Mouse (Mus musculus): ENCODE data around the gene Lrit3.

The Lrit3 gene

DNA sequence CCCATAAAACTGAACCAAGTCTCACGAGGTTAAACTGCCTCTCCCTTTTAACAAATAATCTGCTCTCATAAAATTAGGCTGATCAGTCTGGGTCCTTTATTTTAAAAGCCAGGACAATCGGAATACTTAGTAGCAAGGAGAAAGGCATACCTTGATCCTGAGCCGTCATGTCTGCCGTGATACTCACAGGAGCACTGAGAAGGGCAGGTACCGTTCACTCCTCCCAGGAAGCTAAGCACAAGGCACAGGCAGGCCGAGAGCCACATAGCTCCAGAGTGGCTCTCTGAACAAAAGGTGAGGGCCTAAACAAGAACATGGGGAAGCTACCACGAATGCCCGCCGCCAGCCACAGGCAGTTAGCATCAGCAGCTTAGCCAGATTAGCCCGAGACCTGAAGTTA, at the start of gene Lrit3:
Gene Lrit3 (minus strand): TSS at position 266 of the 400 bp plus-strand sequence.
- no peak for DNase-seq (ENCODE audit: low read depth, low spot score)

DNA sequence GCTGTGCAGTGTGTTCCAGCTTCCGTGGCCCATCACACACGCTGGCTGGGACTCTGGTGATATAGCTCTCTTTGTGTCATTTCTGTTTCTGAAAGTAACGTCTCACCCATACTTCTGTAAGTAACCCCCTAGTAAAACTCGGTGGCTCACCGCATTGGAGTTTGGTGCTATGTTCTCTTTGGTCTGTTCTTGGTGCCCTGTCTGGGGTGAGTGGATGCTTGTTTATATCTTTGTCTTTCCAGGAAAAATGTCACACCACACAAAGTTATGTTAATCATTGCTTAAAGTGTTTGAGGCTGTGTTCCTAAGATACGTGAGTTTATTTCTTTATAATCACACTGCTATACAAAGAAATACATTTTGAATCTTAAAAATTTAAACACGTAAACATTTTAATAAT, 43.0 kb upstream of the Lrit3 start:
- no peak for DNase-seq (ENCODE audit: low read depth, low spot score)

DNA sequence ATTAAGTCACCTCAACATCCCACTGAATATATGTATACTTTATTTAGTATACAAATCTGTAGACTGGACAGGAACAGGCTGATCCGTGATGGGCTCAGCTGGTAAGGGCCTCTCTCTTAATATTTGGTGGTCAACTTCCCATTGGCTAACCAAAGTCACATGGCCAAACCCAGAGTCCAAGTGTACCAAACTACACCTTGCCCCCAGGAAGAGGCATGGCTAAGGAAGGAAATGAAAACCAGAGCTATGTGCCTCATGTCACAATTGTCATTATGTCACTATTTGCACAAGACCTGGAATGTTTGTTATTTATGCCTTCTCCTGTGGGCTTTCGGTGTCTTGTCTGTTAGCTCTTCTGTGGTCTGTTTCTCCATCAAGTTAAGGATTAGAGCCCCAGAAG, 42.0 kb upstream of the Lrit3 start:
- DNase-seq (ENCODE audit: low read depth, low spot score): no peak

DNA sequence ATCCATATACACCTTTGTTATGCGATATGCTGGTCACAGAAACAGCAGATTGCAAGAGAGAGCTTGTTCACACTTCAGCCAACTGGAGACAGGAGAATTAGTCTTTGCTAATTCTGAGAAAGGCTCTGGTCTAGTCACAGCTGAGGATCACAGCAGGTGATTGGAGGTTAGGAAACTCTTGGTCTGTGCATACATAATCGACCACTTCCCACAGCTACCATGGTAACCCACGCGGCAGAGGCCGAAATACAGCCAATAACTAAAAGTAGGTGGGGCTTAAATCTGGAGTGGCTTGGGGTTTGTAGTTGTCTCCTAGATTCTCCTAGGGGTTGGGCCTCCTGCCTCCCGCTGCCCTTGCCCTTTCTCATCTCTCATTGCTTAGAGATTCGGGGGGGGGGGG, 34.2 kb upstream of the Lrit3 start:
- DNase-seq (ENCODE audit: low read depth, low spot score): no peak

DNA sequence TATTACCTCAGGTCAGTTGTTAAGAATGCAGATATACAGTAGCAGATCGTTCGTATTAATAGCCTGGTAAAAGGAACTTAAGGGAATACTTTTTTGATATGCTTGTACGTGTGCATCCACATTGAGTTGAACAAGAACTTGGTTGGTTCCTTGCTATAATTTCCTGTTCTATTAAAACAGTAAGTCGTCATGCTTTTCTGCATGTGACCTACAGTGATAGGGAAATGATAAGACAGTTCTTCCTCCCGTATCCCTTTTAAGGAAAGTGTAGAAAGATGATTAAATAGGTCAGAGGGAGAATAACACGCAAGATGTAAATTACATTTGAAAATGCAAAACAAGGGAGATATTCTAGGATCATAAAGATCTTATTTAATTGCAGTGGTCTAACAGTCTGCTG, 33.1 kb upstream of the Lrit3 start:
- DNase-seq (ENCODE audit: low read depth, low spot score): no peak

DNA sequence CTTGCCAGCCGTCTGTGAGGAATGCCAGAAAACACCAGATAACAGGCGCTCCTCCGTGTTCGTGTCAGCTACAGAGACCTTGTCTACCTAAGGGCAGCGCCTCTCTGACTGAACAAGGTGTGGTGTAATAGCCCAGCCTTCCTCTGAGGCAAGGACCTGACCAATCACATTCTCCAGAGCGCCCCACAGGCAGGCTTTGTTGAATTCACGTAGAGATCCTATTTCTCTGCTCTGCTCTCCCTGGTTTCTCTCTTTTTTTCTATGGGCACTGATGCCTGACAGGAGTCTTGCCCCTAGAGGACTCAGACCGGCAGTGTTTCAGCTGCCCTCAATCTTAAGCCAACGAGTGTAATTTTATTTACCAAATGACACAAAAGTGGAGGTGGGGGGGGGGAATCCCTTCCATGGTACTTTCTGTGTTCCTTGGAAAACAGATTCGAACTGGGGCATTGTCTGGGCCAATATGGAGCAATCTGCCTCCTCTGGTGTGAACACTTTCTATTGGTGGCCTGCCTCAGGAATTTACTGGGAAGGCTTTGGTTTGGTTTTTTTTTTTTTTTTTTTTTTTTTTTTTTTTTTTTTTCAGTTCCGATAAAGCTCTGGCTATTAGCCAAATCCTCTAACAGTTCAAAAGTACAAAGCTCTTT, 32.3 kb upstream of the Lrit3 start:
- DNase-seq (ENCODE audit: low read depth, low spot score): no peak

DNA sequence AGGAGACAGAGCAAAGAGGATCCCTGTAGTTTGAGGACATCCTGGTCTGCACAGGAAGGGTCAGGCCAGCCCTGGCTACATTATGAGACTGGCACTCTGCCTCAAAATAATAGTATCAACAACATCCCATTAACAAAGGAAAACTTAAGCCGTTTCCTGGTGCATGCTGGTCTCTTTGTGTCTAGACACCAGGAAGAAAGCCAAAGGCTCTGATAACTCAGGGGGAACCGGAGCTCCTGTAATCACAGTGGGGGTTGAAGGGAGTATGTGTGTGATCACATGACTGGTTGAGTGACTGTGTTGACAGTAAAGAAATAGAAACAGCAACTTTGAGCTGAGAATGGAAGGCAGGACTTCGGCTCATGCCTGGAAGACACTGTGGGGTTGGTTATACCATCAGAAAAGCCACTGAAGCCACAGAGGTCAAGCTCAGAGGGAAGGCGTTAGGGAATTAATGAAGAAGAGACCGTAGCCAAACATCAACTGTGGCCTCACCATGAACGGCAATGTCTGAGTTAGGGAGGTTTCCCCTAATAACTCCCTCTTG, 31.6 kb upstream of the Lrit3 start, which contains the start of gene Cfi:
Gene Cfi (plus strand): TSS at position 497 of the 547 bp plus-strand sequence.
- no peak for DNase-seq (ENCODE audit: low read depth, low spot score)

DNA sequence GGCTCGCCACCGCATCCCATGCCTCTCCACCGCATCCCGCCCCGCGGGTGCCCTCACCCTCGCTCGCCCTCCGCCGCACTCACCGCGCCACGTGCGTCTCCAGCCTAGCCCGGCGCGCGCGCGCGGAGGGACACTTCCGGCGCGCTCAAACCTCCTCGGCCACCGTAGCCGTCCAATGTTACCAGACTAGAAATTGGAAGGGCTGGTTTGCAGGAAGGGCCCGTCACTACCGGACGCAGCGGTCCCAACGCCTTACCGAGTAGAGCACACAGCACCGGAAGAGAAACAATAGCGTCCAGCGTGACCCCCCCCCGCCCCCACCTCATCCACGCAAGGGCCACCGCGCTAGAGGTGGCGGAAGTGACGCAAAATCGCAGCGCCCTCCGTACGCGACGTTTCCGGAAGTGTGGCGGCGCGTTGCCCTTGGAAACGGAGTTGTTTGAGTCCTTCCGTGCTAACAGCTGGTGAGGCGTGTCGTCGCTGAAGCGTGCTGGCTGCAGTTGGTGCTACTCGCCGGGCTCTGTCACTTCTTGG, 27.3 kb upstream of the Lrit3 start, which contains the start of gene Gar1:
Gene Gar1 (minus strand): TSS at position 362 of the 534 bp plus-strand sequence.
- peak; percentile 90 for DNase-seq (ENCODE audit: low read depth, low spot score)

DNA sequence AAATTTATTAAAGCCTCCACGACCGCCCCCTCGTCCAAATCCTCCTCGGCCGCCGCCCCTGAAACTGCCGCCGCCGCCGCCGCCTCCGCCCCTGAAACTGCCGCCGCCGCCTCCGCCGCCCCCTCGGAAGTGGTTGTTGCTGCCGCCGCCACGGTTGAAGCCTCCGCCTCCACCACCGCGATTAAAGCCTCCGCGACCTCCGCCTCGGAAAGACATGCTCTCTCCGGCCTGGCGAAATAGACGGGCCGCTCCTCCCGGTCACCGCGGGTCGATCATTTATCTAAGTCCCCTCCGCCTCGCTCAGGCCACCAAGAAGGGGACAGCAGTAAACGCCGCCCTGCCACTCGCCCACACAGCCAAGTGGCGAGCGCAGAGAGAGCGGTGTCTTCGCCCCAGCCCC, 26.8 kb upstream of the Lrit3 start:
- DNase-seq (ENCODE audit: low read depth, low spot score): no peak

DNA sequence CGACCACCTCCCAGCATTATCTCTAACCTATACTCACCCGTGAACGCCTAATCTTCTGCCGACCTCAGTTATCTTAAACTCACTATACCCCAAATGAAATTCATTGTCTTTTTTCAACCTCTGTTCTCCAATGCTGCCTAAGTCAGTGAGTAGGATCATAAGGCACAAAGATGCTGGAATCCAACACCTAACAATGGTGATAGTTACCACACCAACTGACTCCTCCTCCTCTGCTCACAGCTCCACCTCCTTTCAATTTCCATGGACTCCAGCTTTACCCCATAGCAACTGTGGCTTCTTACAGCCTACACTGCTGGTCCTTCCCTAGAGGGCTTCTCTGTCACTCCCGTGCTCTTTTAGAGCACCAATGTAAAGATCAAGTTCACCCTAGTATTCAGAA, 23.9 kb upstream of the Lrit3 start:
- no peak for DNase-seq (ENCODE audit: low read depth, low spot score)

DNA sequence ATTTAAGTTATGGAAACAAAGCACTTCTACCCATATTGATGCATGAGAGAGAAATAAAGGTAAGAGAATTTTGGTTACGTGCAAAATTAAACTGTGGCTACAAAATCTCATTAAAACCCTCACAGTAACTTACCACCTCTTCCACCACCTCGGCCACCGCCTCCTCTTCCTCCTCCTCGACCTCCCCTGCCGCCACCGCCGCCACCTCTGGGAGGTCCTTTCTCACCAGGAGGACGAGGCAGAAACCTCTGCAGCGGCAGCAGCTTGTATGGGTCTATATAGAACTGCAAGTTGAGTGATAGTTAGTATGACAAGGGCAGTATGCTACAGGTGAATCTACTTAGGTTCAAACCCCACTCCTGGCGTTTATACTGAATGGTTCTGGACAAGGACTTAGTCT, 22.9 kb upstream of the Lrit3 start:
- no peak for DNase-seq (ENCODE audit: low read depth, low spot score)

DNA sequence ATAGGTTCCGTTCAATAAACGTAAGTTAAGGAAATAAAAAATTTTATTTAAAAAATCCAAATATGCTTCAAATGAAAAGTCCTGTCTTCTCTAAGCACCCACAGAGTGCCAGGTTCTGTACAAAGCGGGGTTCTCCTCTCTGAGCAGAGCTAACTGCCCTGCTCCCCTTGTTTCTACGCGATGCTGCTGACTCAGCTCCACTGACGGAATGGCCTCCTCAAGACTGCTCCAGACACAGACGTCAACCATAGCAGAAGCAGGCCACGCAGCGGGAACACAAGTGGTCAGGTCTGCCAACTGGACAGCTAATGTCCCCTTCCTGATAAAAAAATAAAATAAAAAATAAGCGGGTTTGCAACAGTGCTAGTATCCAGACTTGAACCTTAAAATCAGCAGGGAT, 21.1 kb upstream of the Lrit3 start:
- DNase-seq (ENCODE audit: low read depth, low spot score): no peak

DNA sequence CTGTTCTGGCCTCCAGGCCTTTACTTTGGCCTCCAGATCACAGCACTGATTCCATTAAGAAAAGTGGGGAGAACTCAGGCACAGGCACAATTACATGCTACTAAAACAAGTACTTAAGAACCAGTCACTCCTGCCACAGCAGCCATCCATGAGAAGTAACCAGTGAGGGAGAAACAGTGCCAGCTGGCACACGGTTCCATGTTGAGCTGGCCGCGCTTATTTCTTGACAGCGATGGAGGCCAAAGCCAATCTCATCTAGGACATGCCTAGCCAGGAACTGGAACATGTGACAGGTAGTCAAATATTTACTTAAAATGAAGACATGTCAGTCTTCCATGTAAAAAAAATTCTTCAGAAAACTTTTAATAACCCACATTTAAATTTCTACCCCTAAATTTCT, 20.3 kb upstream of the Lrit3 start:
- DNase-seq (ENCODE audit: low read depth, low spot score): no peak

DNA sequence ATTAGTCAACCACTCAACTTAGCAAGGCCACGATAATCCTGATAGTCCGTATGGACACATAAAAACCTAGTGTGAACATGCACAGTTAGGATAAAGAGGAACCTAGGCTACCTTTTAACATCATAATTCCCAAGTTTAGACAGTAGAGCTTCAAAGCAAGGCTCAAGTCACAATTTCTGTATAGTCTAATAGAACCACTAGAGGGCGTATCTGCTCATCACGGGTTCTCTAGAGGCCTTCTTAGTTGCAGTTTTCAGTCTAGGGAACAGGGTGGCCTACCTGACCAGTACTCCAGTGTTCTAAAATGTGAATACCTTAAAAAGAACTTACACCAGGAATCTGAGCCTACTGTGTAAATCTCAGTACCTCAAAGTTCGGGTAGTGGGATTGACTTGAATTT, 19.5 kb upstream of the Lrit3 start:
- peak; percentile 17 for DNase-seq (ENCODE audit: low read depth, low spot score)

DNA sequence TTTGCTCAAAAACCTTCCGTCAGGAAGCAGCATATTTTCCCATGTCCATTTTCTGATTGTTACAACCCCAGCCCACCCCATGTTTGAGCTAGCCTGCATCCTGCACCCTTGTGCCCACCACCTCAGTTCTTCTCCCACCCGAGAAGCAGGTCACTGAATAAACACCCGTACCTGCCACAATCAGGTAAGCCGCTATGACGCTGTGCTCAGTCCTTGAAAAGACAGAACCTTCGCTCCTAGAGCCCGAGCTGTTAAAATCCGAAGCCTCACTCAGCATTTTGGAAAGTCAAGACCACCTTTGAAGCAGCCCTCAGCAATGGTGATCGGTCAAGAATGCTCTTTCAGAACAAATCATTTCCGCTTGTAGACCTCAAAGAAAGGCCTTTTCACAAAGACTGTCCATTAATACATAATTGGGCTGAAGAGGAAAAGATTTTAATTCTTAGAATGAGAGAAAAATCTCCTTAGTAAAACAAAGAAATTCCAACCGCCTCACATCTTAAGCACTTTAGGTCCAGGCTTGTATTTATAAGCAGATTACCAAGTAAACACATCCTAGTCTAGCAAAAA, 18.5 kb upstream of the Lrit3 start, which contains the start of gene Rrh:
Gene Rrh (minus strand): TSS at position 382 of the 570 bp plus-strand sequence.
- no peak for DNase-seq (ENCODE audit: low read depth, low spot score)

DNA sequence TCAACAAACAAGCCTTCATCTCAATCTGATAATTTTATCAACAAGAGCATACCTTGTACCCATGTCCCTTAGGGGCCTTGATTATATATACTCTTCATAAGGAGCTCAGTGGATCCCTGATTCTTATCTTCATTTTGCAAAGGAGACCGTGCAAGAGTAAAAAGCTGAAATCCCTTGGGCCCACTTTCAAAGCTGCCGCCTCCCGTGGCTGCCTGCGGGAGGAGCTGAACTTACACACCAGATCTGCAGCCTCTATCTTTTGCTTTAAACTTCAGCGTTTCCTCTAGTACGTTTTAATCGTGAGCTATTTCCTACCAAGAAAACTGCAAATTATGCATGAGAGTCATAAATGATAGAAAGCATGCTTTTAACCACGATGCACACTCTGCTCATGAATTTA, 17.9 kb upstream of the Lrit3 start:
- DNase-seq (ENCODE audit: low read depth, low spot score): no peak

DNA sequence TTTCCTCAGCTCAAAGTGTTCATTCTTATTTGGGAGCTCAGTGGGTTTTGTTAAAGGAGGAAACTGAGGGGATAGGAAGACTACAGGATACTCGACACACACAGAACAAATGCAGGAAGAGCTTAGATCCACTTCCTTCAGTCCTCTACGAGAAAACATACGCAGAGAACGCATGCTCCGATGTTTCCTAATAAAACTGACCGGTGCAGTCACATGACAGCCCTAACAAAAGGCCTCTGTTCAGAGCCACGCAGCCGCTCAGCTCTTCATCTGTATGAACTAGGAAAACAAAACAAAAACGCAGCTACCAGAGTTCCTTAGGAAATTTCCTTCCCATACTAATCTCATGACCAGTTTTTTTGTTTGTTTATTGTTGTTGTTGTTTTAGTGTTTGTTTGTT, 17.0 kb upstream of the Lrit3 start:
- no peak for DNase-seq (ENCODE audit: low read depth, low spot score)

DNA sequence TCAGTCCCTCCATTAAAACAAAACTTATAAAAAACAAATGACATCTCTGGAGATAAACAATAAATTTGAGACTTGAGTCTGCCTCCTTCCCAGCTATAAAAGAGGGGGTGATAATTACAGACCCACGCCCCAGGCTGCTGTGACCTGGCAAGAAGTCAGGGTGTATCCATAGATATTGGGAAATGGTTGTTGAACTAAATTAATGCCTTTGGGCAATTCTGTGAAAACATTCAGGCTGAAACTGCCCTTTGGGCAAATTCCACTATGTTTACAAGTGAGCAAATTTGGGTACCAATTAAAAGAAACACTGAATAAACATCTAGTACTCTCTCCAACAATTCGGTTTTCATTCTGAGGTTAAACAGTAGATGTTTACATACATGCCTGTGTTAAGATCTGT, 4.8 kb downstream of the Lrit3 start:
- DNase-seq (ENCODE audit: low read depth, low spot score): no peak

DNA sequence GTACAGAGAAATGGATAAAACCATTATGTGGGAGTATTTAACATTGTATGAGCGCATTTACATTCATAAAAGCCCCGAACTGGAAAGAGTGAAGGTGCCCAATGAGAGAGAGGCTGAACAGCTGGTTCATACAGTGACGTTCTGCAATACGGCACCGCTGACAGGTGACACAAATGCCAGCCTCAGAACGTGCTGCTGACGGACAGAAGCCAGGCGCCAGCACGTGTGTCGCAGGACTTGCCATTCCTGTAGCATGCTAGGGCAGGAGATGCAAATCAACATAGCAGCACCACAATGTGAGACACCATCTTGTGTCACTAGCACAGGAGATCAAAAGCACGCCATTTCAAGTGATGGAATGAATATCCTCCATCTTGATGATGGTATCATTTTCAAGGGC, 5.3 kb downstream of the Lrit3 start:
- DNase-seq (ENCODE audit: low read depth, low spot score): no peak

DNA sequence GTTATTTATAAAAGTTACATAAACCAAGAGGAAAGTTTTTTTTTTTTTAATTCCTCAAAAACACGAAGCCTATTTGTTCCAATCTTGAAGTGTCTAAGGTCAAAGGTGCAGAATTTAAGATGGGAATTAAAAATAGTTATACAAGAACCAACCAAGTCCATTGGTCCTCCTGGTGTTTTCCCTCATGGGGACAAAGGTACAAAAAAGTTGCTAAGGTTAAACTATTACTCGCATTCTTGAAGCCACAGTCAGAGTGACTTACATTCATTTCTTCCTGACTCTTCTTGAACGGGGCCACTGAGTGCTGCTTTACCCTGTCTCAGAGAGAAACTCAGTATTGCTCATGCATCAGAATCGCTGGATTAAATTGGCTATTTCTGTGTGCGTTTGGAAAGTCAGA, 6.5 kb downstream of the Lrit3 start:
- DNase-seq (ENCODE audit: low read depth, low spot score): no peak

DNA sequence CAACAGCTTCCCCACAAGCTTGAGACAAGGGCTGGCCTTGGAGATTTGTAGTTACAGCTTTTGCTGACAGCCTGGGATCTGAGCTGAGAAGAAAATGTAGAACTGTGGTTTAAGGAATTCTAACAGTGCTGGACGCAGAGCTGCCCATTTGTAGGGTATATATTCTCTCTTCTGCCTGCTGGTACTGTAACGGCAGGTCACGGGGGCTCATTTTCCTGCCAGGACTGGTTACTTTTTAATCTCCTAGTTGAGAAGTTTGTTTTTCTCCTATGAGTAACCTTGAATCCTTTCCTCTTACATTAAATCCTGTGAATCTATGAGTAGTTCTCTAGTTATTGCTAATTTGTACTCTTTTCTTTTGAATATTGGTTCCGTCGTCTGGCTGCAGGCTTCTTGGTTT, 10.0 kb downstream of the Lrit3 start:
- no peak for DNase-seq (ENCODE audit: low read depth, low spot score)

DNA sequence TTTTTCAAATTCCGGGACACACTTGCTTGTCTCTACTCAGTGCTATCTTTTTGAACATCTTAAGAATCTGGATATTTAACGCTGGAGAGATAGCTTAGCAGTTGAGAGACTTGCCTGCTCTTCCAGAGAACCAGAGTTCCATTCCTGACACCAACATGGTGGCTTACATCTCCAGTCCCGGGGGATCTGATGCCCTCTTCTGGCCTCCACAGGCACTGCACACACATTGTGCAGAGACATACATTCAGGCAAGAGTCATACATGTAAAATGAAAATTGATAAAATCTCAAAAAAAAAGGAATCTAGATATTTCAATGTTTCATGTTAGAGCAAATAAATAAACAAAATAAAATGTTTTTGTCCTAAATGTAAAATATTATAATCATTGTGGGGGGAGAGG, 21.1 kb downstream of the Lrit3 start:
- no peak for DNase-seq (ENCODE audit: low read depth, low spot score)

DNA sequence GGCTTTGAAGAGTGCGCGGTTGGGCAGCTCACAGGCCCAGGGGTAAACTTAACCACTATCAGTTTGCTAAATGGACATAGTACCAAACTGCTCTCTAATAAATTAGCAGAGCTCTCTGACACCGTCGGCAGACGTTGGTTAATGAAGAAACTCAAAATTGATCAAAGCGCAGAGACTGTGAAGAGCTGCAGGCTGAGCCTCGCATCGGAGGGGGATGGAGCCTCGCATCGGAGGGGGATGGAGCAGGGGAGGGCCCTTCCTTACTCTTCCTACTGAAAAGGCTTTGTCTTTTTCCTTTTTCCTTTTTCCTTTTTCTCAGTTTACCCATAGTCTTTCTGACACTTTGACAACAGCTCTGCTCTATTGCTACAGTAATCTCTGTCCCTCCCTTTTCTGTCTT, 22.4 kb downstream of the Lrit3 start:
- DNase-seq (ENCODE audit: low read depth, low spot score): no peak

Measured in c-Kit-negative CD71-positive TER-119-positive erythroid progenitor cells, embryonic 14.5 days (primary cell).